Mouse (Mus musculus): ENCODE data around the gene Otud4. TPM values are rescaled to one million over a fixed set of nuclear protein-coding genes. Genes with fewer than 3 reads are reported as not detected.

The Otud4 gene
- polyA plus RNA-seq (2012; rRNA removed), result 10.6 and 12.9 TPM in 2 replicates

DNA sequence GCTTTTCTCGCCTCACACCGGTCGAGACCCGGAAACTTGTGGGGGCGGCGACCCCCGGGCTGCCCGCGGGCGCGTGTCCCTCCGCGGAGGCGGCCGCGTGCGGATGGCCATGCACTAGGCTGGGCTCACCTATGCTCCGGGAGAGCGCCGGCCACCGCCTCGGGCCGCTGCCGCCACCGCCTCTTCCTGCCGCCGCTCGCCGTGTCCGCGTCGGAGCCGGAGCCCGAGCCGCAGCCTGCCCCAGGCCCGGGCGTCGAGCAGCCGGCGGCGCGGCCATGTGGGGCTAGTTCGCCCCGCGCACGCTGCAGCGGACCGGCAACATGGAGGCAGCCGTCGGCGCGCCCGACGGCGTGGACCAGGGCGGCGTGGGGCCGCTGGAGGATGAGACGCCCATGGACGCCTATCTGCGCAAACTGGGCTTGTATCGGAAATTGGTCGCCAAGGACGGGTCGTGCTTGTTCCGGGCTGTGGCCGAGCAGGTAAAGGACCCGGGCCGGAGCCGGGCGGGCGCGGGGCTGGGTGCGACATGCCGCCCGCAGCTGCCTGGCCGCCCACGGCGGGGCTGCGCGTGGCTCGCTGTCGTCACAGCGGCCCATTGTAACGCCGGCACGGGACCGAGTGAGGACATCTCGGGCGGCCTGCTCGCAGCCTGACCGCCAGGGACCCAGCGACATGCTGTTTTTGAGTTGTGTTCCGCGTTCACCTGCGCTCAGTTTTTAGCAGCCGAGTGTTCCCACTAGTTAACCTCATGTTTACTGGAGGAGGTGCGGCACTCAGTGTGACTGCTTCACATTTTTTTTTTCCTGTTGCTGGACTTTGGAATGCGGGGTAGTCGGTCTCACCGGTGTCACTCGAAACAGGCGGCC is at the start of gene Otud4:
Gene Otud4, plus strand, starts transcription at position 33 of the 866 bp plus-strand sequence.

DNA sequence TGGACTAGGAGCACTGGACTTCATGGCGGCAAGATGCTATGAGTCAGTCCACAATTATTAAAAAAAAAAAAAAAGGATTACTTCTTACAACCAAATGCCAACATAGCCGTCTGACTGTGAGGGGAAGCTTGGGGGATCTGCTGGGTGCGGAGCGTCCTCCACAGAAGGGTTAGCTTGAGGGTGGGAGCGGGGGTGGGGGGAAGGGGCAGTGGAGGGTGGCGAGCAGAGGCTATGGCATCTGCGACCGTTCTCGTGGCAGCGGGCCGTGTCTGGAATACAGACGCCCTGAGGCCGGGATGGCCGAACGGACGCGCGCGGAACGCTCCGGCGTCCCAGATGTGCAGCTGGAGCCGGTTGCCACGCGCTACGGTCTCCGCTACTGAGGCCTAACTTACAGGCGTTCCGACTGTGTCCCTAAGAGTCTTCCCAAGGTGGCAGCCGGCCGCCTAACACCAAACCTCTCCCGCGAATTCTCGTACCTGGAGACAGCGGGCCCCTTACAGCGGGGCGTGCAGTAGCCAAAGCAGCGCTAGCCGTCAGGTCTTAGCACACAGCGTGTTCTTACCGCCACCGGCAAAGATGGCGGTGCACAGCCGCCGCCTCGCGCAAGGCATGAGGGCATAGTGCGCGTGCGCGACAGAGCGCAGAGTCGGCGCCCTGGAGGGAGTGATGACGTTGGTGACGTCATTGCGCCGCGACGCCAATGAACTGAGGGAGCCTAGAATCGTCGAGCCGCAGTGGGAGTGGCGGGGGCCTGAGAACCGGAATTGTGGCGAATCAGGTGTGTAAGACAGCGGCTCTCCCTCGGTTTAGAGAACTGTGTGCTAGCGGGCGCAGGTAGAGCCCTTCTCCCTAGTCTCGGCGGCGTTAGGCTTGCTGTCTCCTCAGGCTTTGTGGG is 71.9 kb downstream of the Otud4 start, which contains the start of the genes Abce1 and Anapc10:
Gene Abce1, minus strand, starts transcription at position 677 of the 898 bp plus-strand sequence.
Gene Anapc10, plus strand, starts transcription at position 757 of the 898 bp plus-strand sequence.

Other genes with a start within 250 kb of the Otud4 start
- 3.4 and 3.7 TPM in 2 replicates for gene Smad1, start 240.1 kb upstream of the Otud4 start, polyA plus RNA-seq (2012; rRNA removed)
- gene Abce1, start 72.1 kb downstream of the Otud4 start, polyA plus RNA-seq (2012; rRNA removed), result 40.8 and 44.2 TPM in 2 replicates
- gene Anapc10, start 72.2 kb downstream of the Otud4 start, polyA plus RNA-seq (2012; rRNA removed), result 2.8 and 3.6 TPM in 2 replicates